Mouse (Mus musculus) layer of hippocampus, adult 2 months (tissue): ENCODE results near the gene Lmx1a. TPM values are rescaled to one million over a fixed set of nuclear protein-coding genes. Genes with fewer than 3 reads are reported as not detected.

ENCODE experiments used
- DNase-seq, 2 experiments: peaks; one replicate each; pipeline ENCODE4 v3.0.0; 2022; ENCODE audit warnings: low spot score in 2 of 2
- H3K27ac ChIP-seq: fragments of 200-600 bp; 2 replicates; pipeline ENCODE4 v1.8.1; 2022
- H3K4me3 ChIP-seq: fragments of 200-600 bp; 2 replicates; pipeline ENCODE4 v1.8.1; 2022; ENCODE audit warnings: mild to moderate bottlenecking
- CTCF ChIP-seq: fragments of 200-600 bp; conservative IDR thresholded peaks from 2 replicates; pipeline ENCODE4 v1.8.1; 2022; ENCODE audit warnings: antibody characterized with exemption, mild to moderate bottlenecking, moderate library complexity
- total RNA-seq, 2 experiments: library from RNA; stranded (reverse); gene quantifications; 2 replicates each; pipeline ENCODE4 v1.2.3; 2021

Gene Lmx1a
- total RNA-seq, 2 experiments from 2014 or later, result 0.10 to 0.33 TPM

DNA sequence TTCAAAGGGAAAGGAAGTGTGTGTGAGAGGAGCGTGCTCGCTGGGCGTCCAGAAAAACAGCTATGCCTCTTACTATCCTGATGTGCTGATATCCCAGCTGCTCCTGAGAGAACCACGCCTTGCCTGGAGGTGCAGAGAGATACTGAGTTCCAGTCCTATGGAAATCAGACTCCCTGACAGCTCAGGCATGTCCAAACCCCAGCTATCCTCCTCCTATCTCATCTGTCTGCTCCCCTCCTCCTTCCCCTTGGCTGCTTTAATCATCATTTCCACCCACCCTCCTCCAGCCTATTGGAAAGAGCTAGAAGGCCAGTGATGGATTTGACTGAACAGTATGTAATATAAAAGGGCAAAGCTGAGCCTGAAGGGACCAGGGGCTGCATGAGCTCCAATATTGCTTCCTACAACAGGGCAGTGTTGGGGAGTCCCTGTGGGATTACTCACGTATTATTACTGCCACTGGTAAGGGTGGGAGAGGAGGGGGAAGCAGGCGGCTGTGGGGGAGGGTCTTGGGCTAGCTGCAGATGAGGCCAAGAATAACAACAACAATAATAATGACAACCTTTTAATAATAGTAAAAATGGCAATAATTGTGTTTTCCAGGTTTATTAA is 26.8 kb downstream of the Lmx1a start:
- no peak for DNase-seq
- Histone ChIP-seq H3K4me3 (no peak overlapping the region), H3K27ac (no peak overlapping the region)
- no peak for TF ChIP-seq CTCF

GRCm38 (mm10) chr1:167734471-167734870 is 45.4 kb downstream of the Lmx1a start:
- Histone ChIP-seq H3K4me3 (no peak overlapping the region), H3K27ac (no peak overlapping the region)
- no peak for DNase-seq
- TF ChIP-seq CTCF, result no peak

GRCm38 (mm10) chr1:167736793-167737192 is 47.8 kb downstream of the Lmx1a start:
- no peak overlapping the region for H3K4me3 ChIP-seq
- no peak overlapping the region for H3K27ac ChIP-seq
- TF ChIP-seq CTCF, result no peak
- peak; percentile 36 to 55 for DNase-seq

DNA sequence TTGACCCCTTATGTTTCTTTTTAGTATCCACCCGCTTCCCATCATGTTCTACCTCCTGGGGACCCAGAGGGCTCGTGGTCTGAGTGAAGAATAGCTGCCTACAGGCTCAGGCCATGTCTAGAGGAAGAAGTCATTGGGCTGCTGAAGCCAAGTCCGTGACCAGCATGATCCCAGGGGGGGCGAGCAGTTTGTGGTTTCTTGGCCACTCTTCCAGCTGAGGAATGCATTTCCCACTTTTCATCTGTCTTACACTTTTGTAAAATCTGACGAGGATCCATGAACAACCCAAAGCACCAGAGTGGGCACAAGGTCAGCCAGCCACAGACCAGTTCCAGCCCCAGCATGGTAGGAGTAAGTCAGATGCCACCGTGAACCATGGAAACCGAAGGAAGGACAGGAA is 50.2 kb downstream of the Lmx1a start:
- Histone ChIP-seq H3K27ac (no peak overlapping the region), H3K4me3 (no peak overlapping the region)
- no peak for TF ChIP-seq CTCF
- DNase-seq, result no peak

GRCm38 (mm10) chr1:167746676-167747075 is 57.6 kb downstream of the Lmx1a start:
- no peak overlapping the region for H3K27ac ChIP-seq
- peak; percentile 14 for TF ChIP-seq CTCF
- DNase-seq, result no peak
- H3K4me3 ChIP-seq, result no peak overlapping the region

- Histone ChIP-seq H3K27ac (no peak overlapping the region), H3K4me3 (no peak overlapping the region)
- no peak for DNase-seq
- no peak for TF ChIP-seq CTCF
Observed at GRCm38 (mm10) chr1:167752661-167753060, 63.6 kb downstream of the Lmx1a start.

DNA sequence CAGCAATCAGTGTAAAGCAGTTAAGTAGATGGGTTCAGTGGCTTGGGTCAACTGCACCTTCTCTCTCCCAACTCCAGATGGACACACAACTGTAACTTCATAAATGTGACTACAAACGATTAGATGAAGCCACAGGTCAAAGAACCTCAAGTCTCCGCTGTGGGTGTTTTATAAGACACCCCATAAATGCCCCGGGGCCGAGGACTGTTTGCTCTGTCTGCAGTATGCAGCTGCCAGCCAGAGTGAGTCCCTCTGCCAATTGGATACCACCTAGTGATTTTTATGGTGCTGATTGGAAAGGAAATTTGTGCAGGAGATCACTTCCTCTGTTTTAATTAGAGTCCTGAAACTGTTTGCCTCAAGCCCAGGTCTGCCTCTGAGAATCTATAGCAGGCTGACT is 65.0 kb downstream of the Lmx1a start:
- TF ChIP-seq CTCF, result no peak
- DNase-seq, result no peak
- no peak overlapping the region for H3K27ac ChIP-seq
- no peak overlapping the region for H3K4me3 ChIP-seq

- Histone ChIP-seq H3K4me3 (no peak overlapping the region), H3K27ac (no peak overlapping the region)
- DNase-seq, result no peak
- TF ChIP-seq CTCF, result no peak
Observed at GRCm38 (mm10) chr1:167754636-167755522, 65.8 kb downstream of the Lmx1a start.

DNA sequence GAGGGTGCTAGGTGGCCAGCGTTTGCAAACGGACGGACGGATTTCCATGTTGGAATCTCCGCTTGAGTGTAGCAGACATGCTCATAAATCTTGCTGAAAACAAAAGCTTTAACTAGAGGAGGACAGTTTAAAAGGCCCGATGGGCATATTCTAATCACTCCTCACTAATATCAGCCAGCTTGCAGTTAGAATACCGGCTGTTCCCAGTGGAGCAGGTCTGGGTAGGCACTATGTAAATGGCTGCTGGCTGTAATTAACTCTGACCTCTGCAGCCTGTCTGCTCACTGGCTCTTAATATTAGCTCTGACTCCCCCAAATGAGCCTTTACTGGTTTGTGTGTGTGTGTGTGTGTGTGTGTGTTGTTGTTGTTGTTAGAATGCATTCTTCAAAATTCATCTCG is 69.2 kb downstream of the Lmx1a start:
- DNase-seq, result no peak
- TF ChIP-seq CTCF, result no peak
- no peak overlapping the region for H3K4me3 ChIP-seq
- H3K27ac ChIP-seq, result no peak overlapping the region

GRCm38 (mm10) chr1:167760307-167760706 is 71.3 kb downstream of the Lmx1a start:
- H3K4me3 ChIP-seq, result no peak overlapping the region
- H3K27ac ChIP-seq, result no peak overlapping the region
- DNase-seq, result no peak
- TF ChIP-seq CTCF, result no peak

DNA sequence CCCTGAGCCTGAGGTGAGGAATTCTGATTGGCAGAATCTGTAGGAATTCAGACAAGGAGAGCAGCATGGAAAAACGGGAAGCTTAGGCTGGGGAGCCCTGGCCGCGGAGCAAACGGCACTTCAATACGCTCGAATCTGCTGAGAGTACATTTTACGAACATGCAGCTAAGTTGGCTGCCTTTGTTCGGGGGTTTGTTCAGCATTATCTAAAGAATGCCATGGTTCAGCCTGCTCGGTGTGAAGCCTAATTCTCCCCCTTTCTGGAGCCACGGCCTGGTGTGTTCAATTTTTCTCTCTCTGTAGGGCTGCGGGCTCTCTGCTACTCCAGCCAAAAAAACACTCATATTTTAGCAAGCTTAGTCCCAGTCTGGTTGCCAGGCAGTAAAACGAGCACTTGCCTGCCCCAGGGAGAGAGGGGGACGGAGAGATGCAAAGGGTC is 72.8 kb downstream of the Lmx1a start:
- no peak for DNase-seq
- no peak overlapping the region for H3K27ac ChIP-seq
- no peak for TF ChIP-seq CTCF
- no peak overlapping the region; the same call in 1 of the 2 replicates for H3K4me3 ChIP-seq

- no peak for DNase-seq
- TF ChIP-seq CTCF, result no peak
- H3K27ac ChIP-seq, result no peak overlapping the region
- H3K4me3 ChIP-seq, result no peak overlapping the region
Observed at GRCm38 (mm10) chr1:167766619-167767018, 77.6 kb downstream of the Lmx1a start.

DNA sequence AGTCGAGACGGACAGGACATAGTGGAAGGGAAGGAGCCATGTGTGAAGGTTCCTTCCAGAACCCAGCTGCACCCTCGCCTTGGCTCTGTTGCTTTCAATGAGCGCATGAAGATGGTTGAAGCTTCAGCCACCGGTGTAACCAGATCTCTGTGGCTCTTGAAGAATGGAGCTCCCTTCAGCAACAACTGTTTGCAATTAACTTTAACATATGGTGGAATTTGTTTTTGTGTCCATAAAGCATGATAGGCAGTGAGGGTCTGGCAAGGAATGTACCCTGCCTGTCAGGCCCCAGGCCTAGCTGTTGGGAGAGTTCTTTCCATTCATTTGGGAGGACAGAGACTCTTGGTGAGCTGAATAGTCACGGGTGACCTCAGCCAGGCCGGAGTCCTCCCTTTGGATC is 81.4 kb downstream of the Lmx1a start:
- Histone ChIP-seq H3K27ac (no peak overlapping the region), H3K4me3 (no peak overlapping the region)
- TF ChIP-seq CTCF, result no peak
- DNase-seq, result no peak

GRCm38 (mm10) chr1:167779766-167780488 is 90.9 kb downstream of the Lmx1a start:
- no peak for DNase-seq
- TF ChIP-seq CTCF, result peak; percentile 36
- no peak overlapping the region for H3K4me3 ChIP-seq
- no peak overlapping the region for H3K27ac ChIP-seq
